Mouse (Mus musculus) heart, embryonic 13.5 days (tissue): ENCODE measurements around the gene Gm20517. TPM values are rescaled to one million over a fixed set of nuclear protein-coding genes. Genes with fewer than 3 reads are reported as not detected.

Source experiments
- ATAC-seq: fragments of 200-750 bp; cut with Nextera tagmentation; 2 replicates; pipeline ENCODE4 v1.8.0; 2017; ENCODE audit warnings: moderate TSS enrichment; ENCODE audit not compliant: insufficient number of reproducible peaks, low FRiP score, low TSS enrichment; ENCODE audit errors: extremely low read depth
- H3K27ac ChIP-seq: fragments of 300-500 bp; sonication (generic); replicated peaks from 2 replicates; pipeline ENCODE4 v1.5.1; 2015; ENCODE audit warnings: moderate library complexity, mild to moderate bottlenecking, inconsistent platforms
- H3K27me3 ChIP-seq: fragments of 300-500 bp; sonication (generic); replicated peaks from 2 replicates; pipeline ENCODE4 v1.6.1; 2015; ENCODE audit warnings: mild to moderate bottlenecking, inconsistent platforms
- H3K36me3 ChIP-seq: fragments of 300-500 bp; sonication (generic); 2 replicates; pipeline ENCODE4 v1.6.1; 2015; ENCODE audit warnings: mild to moderate bottlenecking, inconsistent platforms
- H3K4me1 ChIP-seq: fragments of 300-500 bp; sonication (generic); 2 replicates; pipeline ENCODE4 v1.6.1; 2015; ENCODE audit warnings: inconsistent platforms
- H3K4me2 ChIP-seq: fragments of 300-500 bp; sonication (generic); 2 replicates; pipeline ENCODE4 v1.6.1; 2015; ENCODE audit warnings: inconsistent platforms, mild to moderate bottlenecking, moderate library complexity
- H3K4me3 ChIP-seq: fragments of 300-500 bp; sonication (generic); 2 replicates; pipeline ENCODE4 v1.5.1; 2015; ENCODE audit warnings: moderate library complexity, mild to moderate bottlenecking, inconsistent platforms
- H3K9ac ChIP-seq: fragments of 300-500 bp; sonication (generic); 2 replicates; pipeline ENCODE4 v1.6.1; 2015; ENCODE audit warnings: inconsistent platforms, mild to moderate bottlenecking, moderate library complexity
- H3K9me3 ChIP-seq: fragments of 300-500 bp; sonication (generic); 2 replicates; pipeline ENCODE4 v1.6.1; 2016; ENCODE audit warnings: inconsistent platforms
- WGBS: fragments of 180-500 bp; shearing (Covaris S2); methylation state at CpG from one replicate; pipeline ENCODE4 v1.1.7; 2015; ENCODE audit warnings: mixed read lengths; 5-methylcytosine and 5-hydroxymethylcytosine counted together
- polyA plus RNA-seq: library from polyadenylated mRNA; unstranded; fragments of >200 nt; fragmentation: Nextera tagmentation; extraction: Ambion mirVana; gene quantifications from 2 replicates; pipeline ENCODE4 v1.2.1, GENCODE M21; 2015

Gene Gm20517
- polyA plus RNA-seq, 1 experiment from 2014 or later: 1.2 TPM

GRCm38 (mm10) chr17:47687409-47688343 is 76.3 kb downstream of the Gm20517 start:
- H3K9ac ChIP-seq: peak overlapping the region; percentile 85
- H3K27ac ChIP-seq: peak overlapping the region; percentile 76
- no peaks in the 10 kb centered on the region for H3K9me3 ChIP-seq
- peaks cover 16% of the 10 kb centered on the region for H3K4me1 ChIP-seq
- peaks cover 21% of the 10 kb centered on the region for H3K27me3 ChIP-seq
- H3K4me3 ChIP-seq: peak overlapping the region; percentile 72
- under 1% methylated on average over 70 of the region's 70 CpGs for WGBS
- peaks cover 38% of the 10 kb centered on the region for H3K36me3 ChIP-seq
- peak overlapping the region; percentile 99 for H3K4me2 ChIP-seq
- ATAC-seq: peak; percentile 78

GRCm38 (mm10) chr17:47688344-47688607 is 76.9 kb downstream of the Gm20517 start, which contains the start of gene Tomm6:
Gene Tomm6 (minus strand): TSS chr17:47688386.
- 0% methylated on average over 9 of the region's 9 CpGs for WGBS
- peak within 1 kb of the TSS; percentile 72 for H3K4me3 ChIP-seq
- peak within 1 kb of the TSS; percentile 99 for H3K4me2 ChIP-seq
- peaks cover 27% of the 10 kb centered on the region for H3K27me3 ChIP-seq
- ATAC-seq: no peak
- peak within 1 kb of the TSS; percentile 76 for H3K27ac ChIP-seq
- no peaks in the 10 kb centered on the region for H3K9me3 ChIP-seq
- peaks cover 33% of the 10 kb centered on the region for H3K36me3 ChIP-seq
- peak within 1 kb of the TSS; percentile 85 for H3K9ac ChIP-seq
- H3K4me1 ChIP-seq: peaks cover 16% of the 10 kb centered on the region

GRCm38 (mm10) chr17:47688608-47689575 is 77.5 kb downstream of the Gm20517 start, which contains the start of gene Frs3:
Gene Frs3 (plus strand): TSS chr17:47689030.
- Histone ChIP-seq H3K9me3 (no peaks in the 10 kb centered on the region), H3K4me3 (peak within 1 kb of the TSS; percentile 72), H3K9ac (peak within 1 kb of the TSS; percentile 85), H3K4me2 (peak within 1 kb of the TSS; percentile 99), H3K4me1 (peaks cover 20% of the 10 kb centered on the region), H3K27me3 (peaks cover 33% of the 10 kb centered on the region), H3K27ac (peak within 1 kb of the TSS; percentile 76), H3K36me3 (peaks cover 26% of the 10 kb centered on the region)
- 2% methylated on average over 58 of the region's 58 CpGs for WGBS
- peak; percentile 66 for ATAC-seq

DNA sequence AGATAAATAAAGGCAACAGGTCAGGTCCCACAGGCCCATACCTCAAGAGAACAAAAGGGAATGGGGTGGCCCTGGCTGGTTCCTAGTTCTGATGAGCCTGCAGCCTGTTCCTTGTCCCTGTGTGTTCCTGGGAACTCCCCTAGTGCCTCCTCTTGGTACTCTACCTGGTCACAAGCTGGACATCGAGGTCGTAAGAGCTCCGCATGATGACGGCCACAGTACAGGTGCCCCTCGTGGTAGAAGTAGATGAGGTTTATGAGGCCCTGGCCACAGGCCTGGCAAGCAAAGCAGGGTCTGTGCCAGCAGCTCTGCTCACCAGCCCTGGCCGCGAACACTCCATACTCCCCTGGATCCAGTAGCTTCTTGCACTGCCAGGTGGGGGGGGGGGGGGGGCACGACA is 78.5 kb downstream of the Gm20517 start:
- peaks cover 34% of the 10 kb centered on the region for H3K27me3 ChIP-seq
- peak overlapping the region; percentile 72; the same call in 1 of the 2 replicates for H3K4me3 ChIP-seq
- H3K36me3 ChIP-seq: peaks cover 16% of the 10 kb centered on the region
- H3K27ac ChIP-seq: no peak overlapping the region
- peaks cover 25% of the 10 kb centered on the region for H3K4me1 ChIP-seq
- peak overlapping the region; percentile 85; the same call in 1 of the 2 replicates for H3K9ac ChIP-seq
- ATAC-seq: no peak
- WGBS: 76% methylated on average over 8 of the region's 8 CpGs
- H3K4me2 ChIP-seq: peak overlapping the region; percentile 99
- no peaks in the 10 kb centered on the region for H3K9me3 ChIP-seq

GRCm38 (mm10) chr17:47691650-47692049 is 80.3 kb downstream of the Gm20517 start:
- no peak overlapping the region for H3K9ac ChIP-seq
- peaks cover 39% of the 10 kb centered on the region for H3K27me3 ChIP-seq
- peaks cover 31% of the 10 kb centered on the region for H3K4me1 ChIP-seq
- 0 out of 2 replicates have a peak, but pooled peaks cover under 1% of the 10 kb centered on the region for H3K36me3 ChIP-seq
- H3K4me3 ChIP-seq: no peak overlapping the region
- H3K4me2 ChIP-seq: no peak overlapping the region
- no peaks in the 10 kb centered on the region for H3K9me3 ChIP-seq
- WGBS: 95% methylated on average over 3 of the region's 3 CpGs
- no peak for ATAC-seq
- no peak overlapping the region for H3K27ac ChIP-seq

DNA sequence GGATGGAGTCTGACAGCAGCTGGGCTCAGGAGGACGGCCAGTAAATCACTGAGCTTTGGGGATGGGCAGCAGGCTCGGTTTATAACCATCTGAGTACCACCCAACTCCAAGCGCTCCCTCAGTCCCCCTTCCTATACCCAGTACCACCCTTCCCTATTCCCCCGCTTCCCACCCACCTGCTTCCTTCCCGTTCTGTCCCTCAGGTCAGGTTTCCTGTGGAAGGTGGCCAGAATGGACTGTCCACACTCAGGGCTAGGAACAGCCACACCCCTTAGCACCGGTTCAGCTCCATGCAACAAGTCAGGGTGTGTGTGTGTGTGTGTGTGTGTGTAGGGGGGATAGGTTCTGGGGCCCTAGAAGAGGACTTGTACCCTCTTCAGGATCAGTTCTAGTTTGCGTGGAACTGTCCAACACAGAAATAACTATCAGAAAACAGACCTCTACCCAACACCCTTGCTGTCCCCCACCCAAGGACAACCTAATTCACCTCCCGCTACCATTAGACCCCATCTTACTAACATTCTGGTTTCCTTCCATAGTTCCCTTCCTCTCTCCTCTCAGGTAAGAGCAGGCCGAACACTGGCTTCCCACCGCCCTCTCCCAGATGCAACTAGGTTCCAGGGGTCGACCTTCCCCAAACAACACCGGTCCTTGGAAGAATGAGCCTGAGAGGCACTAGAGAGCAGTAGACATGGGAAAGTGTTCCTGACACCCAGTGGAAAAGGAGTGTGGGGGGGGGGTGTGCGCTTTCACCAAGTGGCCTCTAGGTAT is 82.5 kb downstream of the Gm20517 start:
- Histone ChIP-seq H3K4me3 (peak overlapping the region; percentile 81), H3K36me3 (no peaks in the 10 kb centered on the region), H3K27ac (peak overlapping the region; percentile 69; the same call in 1 of the 2 replicates), H3K4me1 (peaks cover 24% of the 10 kb centered on the region), H3K9me3 (no peaks in the 10 kb centered on the region), H3K9ac (peak overlapping the region; percentile 94), H3K4me2 (peak overlapping the region; percentile 95), H3K27me3 (peaks cover 44% of the 10 kb centered on the region)
- ATAC-seq: no peak
- WGBS: 31% methylated on average over 13 of the region's 13 CpGs

DNA sequence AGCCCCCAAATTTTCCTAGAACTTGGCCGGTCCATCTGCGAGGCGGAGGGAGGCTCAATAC is 82.9 kb downstream of the Gm20517 start, which contains the start of gene Gm21981:
TSS of gene Gm21981 (minus strand) at position 14 of the 61 bp plus-strand sequence.
- no peaks in the 10 kb centered on the region for H3K9me3 ChIP-seq
- 0% methylated on average over 3 of the region's 3 CpGs for WGBS
- peaks cover 22% of the 10 kb centered on the region for H3K4me1 ChIP-seq
- peaks cover 44% of the 10 kb centered on the region for H3K27me3 ChIP-seq
- H3K4me2 ChIP-seq: peak within 1 kb of the TSS; percentile 95
- peak within 1 kb of the TSS; percentile 81 for H3K4me3 ChIP-seq
- H3K27ac ChIP-seq: peak within 1 kb of the TSS; percentile 69
- peak within 1 kb of the TSS; percentile 94 for H3K9ac ChIP-seq
- no peak for ATAC-seq
- H3K36me3 ChIP-seq: peaks cover 4% of the 10 kb centered on the region

- Histone ChIP-seq H3K9me3 (no peaks in the 10 kb centered on the region), H3K27me3 (peaks cover 44% of the 10 kb centered on the region), H3K4me1 (peaks cover 17% of the 10 kb centered on the region), H3K36me3 (peaks cover 8% of the 10 kb centered on the region), H3K4me2 (peak within 1 kb of the TSS; percentile 95), H3K9ac (peak within 1 kb of the TSS; percentile 94), H3K27ac (peak within 1 kb of the TSS; percentile 69), H3K4me3 (peak within 1 kb of the TSS; percentile 81)
- WGBS: under 1% methylated on average over 81 of the region's 82 CpGs
- peak; percentile 93 for ATAC-seq
Measured at GRCm38 (mm10) chr17:47694503-47695336, 83.3 kb downstream of the Gm20517 start, which contains the start of gene Prickle4. Gene Prickle4 (minus strand): TSS chr17:47694736.

DNA sequence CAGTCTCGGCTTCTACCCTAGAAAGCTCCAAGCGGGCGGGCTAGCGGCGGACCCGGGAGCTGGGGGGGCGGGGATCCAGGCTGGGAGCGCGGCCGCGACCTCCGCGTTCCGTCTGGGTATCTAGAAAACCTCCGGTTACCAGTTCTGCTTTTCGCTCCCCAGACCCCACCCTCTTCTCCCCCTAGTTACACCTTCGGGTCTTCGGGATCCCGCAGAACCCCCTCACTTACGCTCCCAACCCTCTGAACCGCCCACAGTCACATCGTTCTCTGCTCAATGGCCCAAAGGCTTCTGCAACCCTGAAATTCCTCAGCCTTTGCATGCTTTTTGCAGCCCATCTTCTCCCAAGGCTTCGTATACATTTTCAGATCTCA is 83.9 kb downstream of the Gm20517 start:
- Histone ChIP-seq H3K27ac (peak overlapping the region; percentile 69; the same call in 1 of the 2 replicates), H3K9ac (peak overlapping the region; percentile 94), H3K4me3 (peak overlapping the region; percentile 81), H3K4me2 (peak overlapping the region; percentile 95), H3K27me3 (peaks cover 42% of the 10 kb centered on the region), H3K9me3 (no peaks in the 10 kb centered on the region), H3K4me1 (peaks cover 17% of the 10 kb centered on the region), H3K36me3 (peaks cover 10% of the 10 kb centered on the region)
- 1% methylated on average over 23 of the region's 23 CpGs for WGBS
- no peak for ATAC-seq

DNA sequence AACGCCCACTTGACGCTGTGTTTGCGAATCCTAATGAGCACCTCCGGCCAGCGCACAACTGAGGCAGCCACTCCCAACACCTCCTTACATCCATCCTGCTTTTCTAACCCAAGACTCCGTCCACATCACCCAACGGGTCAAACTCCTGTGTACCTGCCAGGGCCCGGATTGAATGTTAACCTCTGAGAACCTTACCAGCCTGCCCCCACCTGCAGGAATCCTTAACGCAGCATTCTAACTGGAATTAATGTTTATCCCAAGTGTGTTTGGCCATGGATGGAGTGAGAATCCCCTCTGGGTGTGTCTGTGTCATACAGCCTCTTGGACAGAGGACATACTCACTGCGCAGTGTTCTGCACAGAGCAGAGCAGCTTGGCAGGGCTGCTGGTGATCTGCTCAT is 86.8 kb downstream of the Gm20517 start:
- H3K36me3 ChIP-seq: peaks cover 36% of the 10 kb centered on the region
- peaks cover 29% of the 10 kb centered on the region for H3K4me1 ChIP-seq
- no peaks in the 10 kb centered on the region for H3K9me3 ChIP-seq
- no peak overlapping the region for H3K4me2 ChIP-seq
- WGBS: 85% methylated on average over 10 of the region's 10 CpGs
- peaks cover 36% of the 10 kb centered on the region for H3K27me3 ChIP-seq
- no peak overlapping the region for H3K4me3 ChIP-seq
- H3K9ac ChIP-seq: no peak overlapping the region
- H3K27ac ChIP-seq: no peak overlapping the region
- ATAC-seq: no peak
